Mouse (Mus musculus): Measurements from ENCODE around the gene Trp53i13. TPM values are rescaled to one million over a fixed set of nuclear protein-coding genes. Genes with fewer than 3 reads are reported as not detected.

Gene Trp53i13
- polyA plus RNA-seq, 1 experiment: 11.6 TPM

DNA sequence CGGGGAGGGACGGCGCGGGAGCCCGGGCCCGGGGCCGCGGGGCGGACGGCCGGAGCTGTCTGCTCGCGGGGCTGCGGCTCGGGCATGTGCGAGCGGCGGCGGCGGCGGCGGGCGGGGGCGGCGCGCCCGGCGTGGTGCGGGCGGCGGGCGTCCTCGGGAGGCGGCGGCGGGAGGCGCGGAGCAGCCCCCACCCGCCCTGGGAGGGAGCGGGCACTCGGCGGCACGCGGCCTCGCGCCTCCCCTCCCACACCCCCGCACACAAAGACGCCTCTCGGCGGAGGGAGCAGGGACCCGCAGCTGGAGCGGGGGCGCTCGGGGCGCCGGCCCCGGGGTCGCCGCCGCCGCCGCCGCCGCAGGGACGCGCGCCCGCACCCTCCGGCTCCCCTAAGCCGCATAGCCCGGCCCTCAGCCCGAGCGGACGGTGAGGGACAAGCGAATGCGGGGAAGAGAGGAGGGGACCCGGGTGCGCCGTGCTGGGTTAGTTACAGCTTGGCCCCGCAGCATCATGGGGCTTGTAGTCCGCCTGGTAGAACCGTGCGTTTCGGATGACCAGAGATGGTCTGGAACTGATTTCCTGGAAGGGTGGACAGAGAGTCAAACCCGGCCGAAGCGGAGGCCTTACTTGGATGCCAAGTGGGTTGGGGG is 26.1 kb downstream of the Trp53i13 start, which contains the start of gene Ankrd13b:
Gene Ankrd13b, minus strand, starts transcription at position 88 of the 645 bp plus-strand sequence.
- peak; percentile 94 for DNase-seq (ENCODE audit: low read depth)
- TF ChIP-seq CTCF (IDR thresholded peaks at IDR 0.05; ENCODE audit: borderline replicate concordance, extremely low read depth, insufficient read depth, insufficient read length): no peak
- peak; percentile 59; the same call in 1 of the 2 replicates for TF ChIP-seq POLR2A (IDR thresholded peaks at IDR 0.05; ENCODE audit: borderline replicate concordance, extremely low read depth, insufficient read depth, insufficient read length, poor library complexity, severe bottlenecking)

DNA sequence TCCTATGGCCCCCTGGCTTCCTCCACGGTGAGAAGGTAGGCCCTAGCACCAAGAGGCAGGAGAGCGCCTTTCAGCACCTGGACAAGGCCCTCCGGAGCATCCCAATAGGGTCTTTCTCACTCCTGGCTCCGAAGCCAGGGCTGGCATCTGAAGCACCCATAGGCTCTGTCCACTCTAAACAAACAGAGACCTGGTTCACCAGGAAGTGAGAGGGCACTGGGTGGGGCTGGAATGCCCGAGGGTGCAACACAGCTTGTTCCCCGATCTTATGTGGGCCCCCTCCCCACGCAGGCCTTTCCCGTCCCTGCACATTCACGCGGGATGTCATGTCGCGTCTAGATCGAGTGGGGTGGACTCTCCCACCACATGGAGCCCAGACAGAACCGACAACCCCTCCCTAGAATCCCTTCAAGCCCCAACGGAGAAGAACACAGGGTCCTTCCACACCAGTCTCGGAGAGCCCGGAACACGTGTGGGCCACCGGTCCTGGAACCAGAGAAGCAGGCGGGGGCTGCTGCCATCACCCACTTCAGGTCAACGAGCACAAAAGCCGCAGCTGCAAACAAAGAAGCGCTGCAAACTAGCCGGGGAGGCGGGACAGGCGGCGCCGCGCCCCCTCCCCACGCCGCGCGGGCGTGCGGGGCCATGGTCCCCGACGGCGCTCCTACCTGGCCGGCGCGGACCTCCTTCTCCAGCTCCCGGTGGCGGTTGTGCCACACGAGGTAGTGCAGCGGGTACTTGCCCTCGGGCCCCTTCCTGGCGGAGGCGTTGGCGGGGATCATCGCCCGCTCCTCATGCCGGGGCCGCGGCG is 26.8 kb downstream of the Trp53i13 start:
- peak; percentile 54 for DNase-seq (ENCODE audit: low read depth)
- TF ChIP-seq CTCF (IDR thresholded peaks at IDR 0.05; ENCODE audit: borderline replicate concordance, extremely low read depth, insufficient read depth, insufficient read length) (no peak), POLR2A (IDR thresholded peaks at IDR 0.05; ENCODE audit: borderline replicate concordance, extremely low read depth, insufficient read depth, insufficient read length, poor library complexity, severe bottlenecking) (no peak)

DNA sequence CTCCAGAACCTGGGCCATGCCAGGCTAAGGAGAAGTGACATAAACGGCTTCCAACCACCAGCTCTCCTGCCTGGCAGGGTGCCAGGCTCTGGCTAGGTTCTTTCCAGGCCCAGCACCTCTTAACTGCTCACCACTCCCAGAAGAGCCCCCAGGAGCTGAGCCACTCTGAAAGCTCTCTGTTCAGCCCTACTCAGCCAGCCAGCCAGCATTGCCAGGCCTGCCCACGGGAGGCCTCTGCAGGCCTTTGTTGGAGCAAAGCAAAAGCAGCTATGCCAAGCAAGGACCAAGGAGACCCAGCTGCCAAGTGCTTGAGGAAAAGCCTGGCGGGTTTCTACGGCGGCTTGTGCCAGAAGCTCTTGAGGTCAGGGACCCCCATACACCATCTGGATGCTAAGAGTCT is 29.0 kb downstream of the Trp53i13 start:
- TF ChIP-seq POLR2A (IDR thresholded peaks at IDR 0.05; ENCODE audit: borderline replicate concordance, extremely low read depth, insufficient read depth, insufficient read length, poor library complexity, severe bottlenecking) (no peak), CTCF (IDR thresholded peaks at IDR 0.05; ENCODE audit: borderline replicate concordance, extremely low read depth, insufficient read depth, insufficient read length) (no peak; the same call in 1 of the 2 replicates)
- DNase-seq (ENCODE audit: low read depth): peak; percentile 92

DNA sequence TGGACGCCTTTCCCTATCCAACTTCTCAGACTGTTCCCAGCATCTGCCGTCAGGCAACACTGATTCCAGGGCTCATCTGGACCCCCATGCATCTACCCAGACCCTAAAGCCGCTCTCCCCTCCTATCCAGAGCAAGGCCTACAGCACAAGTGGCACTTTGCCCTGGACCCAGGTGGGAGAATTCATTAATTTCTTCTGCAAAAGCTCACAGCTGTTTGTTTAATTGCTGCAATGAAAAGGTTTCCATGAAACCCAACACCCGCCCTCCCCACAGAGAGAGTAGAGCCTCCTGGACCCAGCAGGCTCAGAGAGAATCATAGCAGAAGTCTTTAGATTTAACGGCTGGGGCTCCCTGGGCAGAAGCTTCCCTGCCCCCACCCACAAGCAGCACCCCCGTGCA is 30.6 kb downstream of the Trp53i13 start:
- no peak for TF ChIP-seq POLR2A (IDR thresholded peaks at IDR 0.05; ENCODE audit: borderline replicate concordance, extremely low read depth, insufficient read depth, insufficient read length, poor library complexity, severe bottlenecking)
- no peak for TF ChIP-seq CTCF (IDR thresholded peaks at IDR 0.05; ENCODE audit: borderline replicate concordance, extremely low read depth, insufficient read depth, insufficient read length)
- DNase-seq (ENCODE audit: low read depth): peak; percentile 84

DNA sequence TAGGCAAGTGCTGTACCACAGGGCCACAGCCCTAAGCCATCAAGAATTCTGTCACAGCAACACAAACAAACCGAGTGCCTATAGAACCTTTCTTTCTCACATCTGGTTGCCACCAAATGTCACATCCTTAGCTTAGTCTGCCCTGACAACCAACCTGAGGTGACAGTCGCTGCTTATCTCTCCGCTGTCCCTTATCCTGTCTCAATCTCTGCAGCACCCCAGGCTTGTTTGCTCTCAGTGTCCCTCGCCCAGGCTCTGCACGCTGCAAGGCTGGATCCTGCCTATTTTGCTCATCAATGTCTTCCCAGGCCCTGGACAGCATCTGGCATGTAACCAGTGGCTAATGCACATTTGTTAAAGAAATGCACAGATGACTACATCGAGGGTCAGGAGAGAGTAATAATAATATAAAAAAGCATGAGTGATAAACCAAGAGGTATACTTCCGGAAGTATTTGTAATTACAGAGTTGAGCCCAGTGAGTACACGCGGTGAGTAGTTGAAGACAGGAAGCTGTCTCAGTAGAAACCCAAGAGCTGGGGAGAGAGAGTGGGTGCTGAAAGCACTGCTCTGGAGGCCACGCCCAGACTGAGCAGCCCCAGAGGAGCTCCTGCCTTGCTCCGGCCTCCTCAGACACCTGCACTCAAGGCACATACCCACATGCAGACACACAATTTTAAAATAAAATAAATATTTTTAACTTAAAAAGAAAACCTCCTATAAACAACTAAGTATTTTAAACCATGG is 32.1 kb downstream of the Trp53i13 start:
- no peak for DNase-seq (ENCODE audit: low read depth)
- TF ChIP-seq POLR2A (IDR thresholded peaks at IDR 0.05; ENCODE audit: borderline replicate concordance, extremely low read depth, insufficient read depth, insufficient read length, poor library complexity, severe bottlenecking) (no peak), CTCF (IDR thresholded peaks at IDR 0.05; ENCODE audit: borderline replicate concordance, extremely low read depth, insufficient read depth, insufficient read length) (no peak)

DNA sequence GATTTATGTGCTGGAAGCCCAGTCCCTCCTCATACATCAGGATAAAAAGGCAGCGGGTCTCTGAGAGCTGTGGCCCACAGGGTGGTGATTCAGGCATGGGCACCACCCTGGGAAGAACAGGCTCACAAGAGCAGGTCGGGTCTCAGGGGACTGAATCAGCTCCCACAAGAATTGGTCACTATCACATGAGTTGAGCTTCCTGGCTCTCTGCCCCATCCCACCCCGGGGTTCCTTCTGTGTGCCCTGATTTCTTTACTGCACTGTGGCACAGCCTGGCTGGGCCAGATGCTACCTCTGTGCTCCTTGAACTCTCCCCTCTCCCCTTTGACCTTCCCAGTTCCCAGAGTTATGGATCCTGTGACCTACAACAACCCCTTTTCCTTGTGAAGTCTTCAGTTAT is 32.7 kb downstream of the Trp53i13 start:
- TF ChIP-seq CTCF (IDR thresholded peaks at IDR 0.05; ENCODE audit: borderline replicate concordance, extremely low read depth, insufficient read depth, insufficient read length): no peak
- TF ChIP-seq POLR2A (IDR thresholded peaks at IDR 0.05; ENCODE audit: borderline replicate concordance, extremely low read depth, insufficient read depth, insufficient read length, poor library complexity, severe bottlenecking): no peak
- no peak for DNase-seq (ENCODE audit: low read depth)

DNA sequence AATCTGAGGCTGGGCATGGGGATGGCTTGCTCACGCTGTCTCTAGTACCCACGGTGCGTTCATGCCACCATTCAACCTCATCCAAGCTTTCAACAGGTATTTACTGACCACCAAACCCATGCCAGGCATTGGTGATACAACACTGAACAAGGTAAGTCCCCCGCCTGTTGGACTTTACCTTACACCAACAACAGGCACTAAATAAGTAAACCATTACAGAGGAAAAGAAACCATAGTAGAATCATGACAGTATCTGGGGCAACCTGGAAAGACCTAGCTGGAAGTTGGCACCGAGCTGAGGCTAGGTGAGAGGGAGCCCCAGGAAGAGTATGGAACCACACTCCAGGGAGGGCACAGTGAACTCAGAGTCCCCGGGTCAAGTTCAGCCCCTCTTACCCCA is 38.9 kb downstream of the Trp53i13 start:
- TF ChIP-seq POLR2A (IDR thresholded peaks at IDR 0.05; ENCODE audit: borderline replicate concordance, extremely low read depth, insufficient read depth, insufficient read length, poor library complexity, severe bottlenecking): no peak
- no peak for TF ChIP-seq CTCF (IDR thresholded peaks at IDR 0.05; ENCODE audit: borderline replicate concordance, extremely low read depth, insufficient read depth, insufficient read length)
- DNase-seq (ENCODE audit: low read depth): no peak

DNA sequence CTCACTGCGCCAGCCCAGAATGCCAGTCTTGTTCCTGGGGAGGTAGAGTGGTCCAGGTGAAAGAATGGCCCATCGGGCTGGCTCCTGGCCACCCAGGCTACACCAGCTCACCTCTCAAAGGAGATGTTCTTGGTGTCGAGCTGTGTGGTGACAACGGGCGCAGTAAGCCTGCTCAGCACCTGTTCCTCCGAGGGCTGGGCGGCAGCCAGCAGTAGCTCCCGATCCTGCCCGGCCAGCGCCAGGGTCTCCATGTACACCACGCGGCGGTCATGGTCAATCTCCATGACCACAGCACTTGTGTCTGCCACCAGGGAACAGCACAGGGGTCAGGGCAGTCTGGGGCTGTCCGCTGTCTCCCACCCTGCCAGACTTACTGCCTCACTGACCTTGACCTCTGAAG is 39.6 kb downstream of the Trp53i13 start:
- no peak for DNase-seq (ENCODE audit: low read depth)
- TF ChIP-seq POLR2A (IDR thresholded peaks at IDR 0.05; ENCODE audit: borderline replicate concordance, extremely low read depth, insufficient read depth, insufficient read length, poor library complexity, severe bottlenecking) (no peak), CTCF (IDR thresholded peaks at IDR 0.05; ENCODE audit: borderline replicate concordance, extremely low read depth, insufficient read depth, insufficient read length) (no peak)

DNA sequence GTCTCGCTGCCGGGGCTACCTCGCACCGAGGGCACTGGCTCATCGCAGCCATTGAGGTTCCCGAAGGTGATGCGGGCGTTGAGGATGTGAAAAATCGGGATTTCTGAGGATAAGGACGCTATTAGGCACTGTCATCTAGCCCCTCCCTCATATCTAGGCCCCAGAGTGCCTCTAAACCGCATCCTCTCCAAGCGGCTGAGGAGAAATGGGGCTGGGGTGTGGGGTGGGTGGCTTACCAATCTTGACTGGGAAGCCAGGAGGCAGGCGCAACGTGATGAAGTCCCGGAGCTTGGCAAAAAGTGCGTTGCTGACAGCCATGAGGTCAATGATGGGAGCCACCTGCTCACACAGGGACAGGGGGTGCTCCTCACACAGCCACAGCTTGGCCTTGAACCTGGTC is 43.0 kb downstream of the Trp53i13 start:
- TF ChIP-seq CTCF (IDR thresholded peaks at IDR 0.05; ENCODE audit: borderline replicate concordance, extremely low read depth, insufficient read depth, insufficient read length) (no peak), POLR2A (IDR thresholded peaks at IDR 0.05; ENCODE audit: borderline replicate concordance, extremely low read depth, insufficient read depth, insufficient read length, poor library complexity, severe bottlenecking) (no peak)
- no peak for DNase-seq (ENCODE audit: low read depth)

DNA sequence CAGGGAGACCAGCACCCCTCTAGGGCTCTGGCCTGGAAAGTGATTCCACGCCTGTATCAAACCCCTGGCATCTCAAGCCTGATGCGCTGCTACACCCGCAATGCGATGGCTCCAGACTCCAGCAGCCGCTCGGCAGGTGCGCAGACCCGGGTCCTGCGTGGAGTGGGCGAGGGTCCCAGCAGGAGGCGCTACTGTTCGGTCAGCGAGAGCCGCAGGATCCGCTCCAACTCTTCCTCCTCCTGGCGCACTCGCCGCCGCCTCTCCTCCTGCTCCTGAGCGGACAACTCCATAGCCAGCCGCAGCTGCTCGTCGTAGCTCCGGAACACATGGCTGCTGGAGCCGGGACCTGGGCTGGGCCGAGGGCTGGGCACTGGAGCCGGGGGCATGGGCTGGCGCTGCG is 44.4 kb downstream of the Trp53i13 start:
- TF ChIP-seq POLR2A (IDR thresholded peaks at IDR 0.05; ENCODE audit: borderline replicate concordance, extremely low read depth, insufficient read depth, insufficient read length, poor library complexity, severe bottlenecking) (no peak), CTCF (IDR thresholded peaks at IDR 0.05; ENCODE audit: borderline replicate concordance, extremely low read depth, insufficient read depth, insufficient read length) (no peak)
- DNase-seq (ENCODE audit: low read depth): no peak

DNA sequence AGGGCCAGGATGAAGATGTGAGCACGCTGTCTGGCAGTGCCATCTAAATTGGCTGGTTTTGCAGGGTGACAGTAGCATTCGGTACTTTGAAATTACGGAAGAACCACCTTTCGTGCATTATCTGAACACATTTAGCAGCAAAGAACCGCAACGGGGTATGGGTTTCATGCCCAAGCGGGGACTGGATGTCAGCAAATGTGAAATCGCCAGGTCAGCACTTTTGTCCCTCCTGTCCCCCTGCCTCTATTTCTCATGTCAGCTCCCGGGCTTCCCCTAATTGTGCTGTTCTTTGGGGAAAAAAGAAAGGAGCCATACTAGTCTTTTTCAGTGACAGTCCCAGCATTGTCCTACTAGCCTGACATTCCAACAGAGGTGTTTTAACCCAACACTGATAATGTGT is 47.4 kb downstream of the Trp53i13 start:
- TF ChIP-seq CTCF (IDR thresholded peaks at IDR 0.05; ENCODE audit: borderline replicate concordance, extremely low read depth, insufficient read depth, insufficient read length) (no peak), POLR2A (IDR thresholded peaks at IDR 0.05; ENCODE audit: borderline replicate concordance, extremely low read depth, insufficient read depth, insufficient read length, poor library complexity, severe bottlenecking) (no peak)

More for the DNA sequence above, 47.4 kb downstream of the Trp53i13 start:
- no peak for DNase-seq (ENCODE audit: low read depth)
